Mouse (Mus musculus): ENCODE measurements around the gene Tent4b. TPM values are rescaled to one million over a fixed set of nuclear protein-coding genes. Genes with fewer than 3 reads are reported as not detected.
A peak's percentile ranks its signal among the peaks of the same experiment; 100 is the strongest.

Tent4b gene
- total and polyA plus RNA-seq, 2 experiments from 2014 or later = 3.8 to 12.4 TPM

- TF ChIP-seq EP300 (IDR thresholded peaks at IDR 0.05; ENCODE audit: low read depth) = no peak
- H3K4me3 ChIP-seq (ENCODE audit: low read depth, low read length) = no peak overlapping the region
- H3K9ac ChIP-seq (replicated peaks; ENCODE audit: low read depth, low read length) = no peak overlapping the region
- WGBS = 85% methylated on average over 8 of the region's 8 CpGs
- no peaks in the 10 kb centered on the region for H3K27me3 ChIP-seq (ENCODE audit: control insufficient read depth, insufficient read depth, low read length)
- H3K9me3 ChIP-seq (replicated peaks; ENCODE audit: control insufficient read depth, low read length) = no peaks in the 10 kb centered on the region
- H3K4me2 ChIP-seq (ENCODE audit: low read depth, low read length) = no peak overlapping the region
- no peak for ATAC-seq (ENCODE audit: insufficient read depth, low read depth)
- H3K36me3 ChIP-seq (replicated peaks; ENCODE audit: control insufficient read depth, insufficient read depth, low read length) = peaks cover 6% of the 10 kb centered on the region; the same call in 1 of the 2 replicates
- no peaks in the 10 kb centered on the region for H3K4me1 ChIP-seq (ENCODE audit: control insufficient read depth, insufficient read depth)
- no peak for DNase-seq (ENCODE audit: low spot score)
- H3K27ac ChIP-seq (ENCODE audit: low read depth) = no peak overlapping the region
Measured at GRCm38 (mm10) chr8:88177291-88177690, 21.7 kb upstream of the Tent4b start.

GRCm38 (mm10) chr8:88183121-88183520 is 15.9 kb upstream of the Tent4b start:
- DNase-seq (ENCODE audit: low spot score) = no peak
- Histone ChIP-seq H3K4me2 (ENCODE audit: low read depth, low read length) (no peak overlapping the region), H3K36me3 (replicated peaks; ENCODE audit: control insufficient read depth, insufficient read depth, low read length) (no peaks in the 10 kb centered on the region), H3K9me3 (replicated peaks; ENCODE audit: control insufficient read depth, low read length) (no peaks in the 10 kb centered on the region), H3K27me3 (ENCODE audit: control insufficient read depth, insufficient read depth, low read length) (no peaks in the 10 kb centered on the region), H3K4me1 (ENCODE audit: control insufficient read depth, insufficient read depth) (no peaks in the 10 kb centered on the region), H3K27ac (ENCODE audit: low read depth) (no peak overlapping the region), H3K9ac (replicated peaks; ENCODE audit: low read depth, low read length) (no peak overlapping the region), H3K4me3 (ENCODE audit: low read depth, low read length) (no peak overlapping the region)
- TF ChIP-seq CTCF (IDR thresholded peaks at IDR 0.05; ENCODE audit: low read depth) (no peak), EP300 (IDR thresholded peaks at IDR 0.05; ENCODE audit: low read depth) (no peak)
- ATAC-seq (ENCODE audit: insufficient read depth, low read depth) = no peak
- WGBS = 78% methylated on average over 2 of the region's 2 CpGs

DNA sequence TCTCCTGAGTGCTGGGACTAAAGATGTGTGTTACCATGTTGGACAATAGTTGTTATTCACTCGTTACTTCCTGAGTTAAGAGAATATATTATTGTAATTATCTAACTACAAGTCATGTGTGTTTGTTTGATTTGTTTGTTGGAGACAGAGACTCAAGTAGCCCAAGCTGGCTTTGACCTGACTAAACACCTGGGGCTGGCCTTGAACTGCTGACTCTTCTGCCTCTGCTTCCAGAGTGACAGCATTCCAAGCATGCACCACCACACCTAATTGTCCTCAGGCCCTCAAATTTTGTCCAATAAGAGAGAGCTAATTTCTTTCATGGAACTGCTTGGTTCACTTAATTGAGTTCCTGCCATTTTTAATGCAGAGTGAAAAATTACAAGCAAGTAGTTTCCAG is 14.1 kb upstream of the Tent4b start:
- Histone ChIP-seq H3K9me3 (replicated peaks; ENCODE audit: control insufficient read depth, low read length) (no peaks in the 10 kb centered on the region), H3K36me3 (replicated peaks; ENCODE audit: control insufficient read depth, insufficient read depth, low read length) (no peaks in the 10 kb centered on the region), H3K4me3 (ENCODE audit: low read depth, low read length) (no peak overlapping the region), H3K4me2 (ENCODE audit: low read depth, low read length) (no peak overlapping the region), H3K9ac (replicated peaks; ENCODE audit: low read depth, low read length) (no peak overlapping the region), H3K4me1 (ENCODE audit: control insufficient read depth, insufficient read depth) (no peaks in the 10 kb centered on the region), H3K27me3 (ENCODE audit: control insufficient read depth, insufficient read depth, low read length) (no peaks in the 10 kb centered on the region), H3K27ac (ENCODE audit: low read depth) (no peak overlapping the region)
- WGBS = 74% methylated on average over 1 of the region's 1 CpGs
- no peak for TF ChIP-seq EP300 (IDR thresholded peaks at IDR 0.05; ENCODE audit: low read depth)
- TF ChIP-seq CTCF (IDR thresholded peaks at IDR 0.05; ENCODE audit: low read depth) = no peak
- no peak for ATAC-seq (ENCODE audit: insufficient read depth, low read depth)
- no peak for DNase-seq (ENCODE audit: low spot score)

DNA sequence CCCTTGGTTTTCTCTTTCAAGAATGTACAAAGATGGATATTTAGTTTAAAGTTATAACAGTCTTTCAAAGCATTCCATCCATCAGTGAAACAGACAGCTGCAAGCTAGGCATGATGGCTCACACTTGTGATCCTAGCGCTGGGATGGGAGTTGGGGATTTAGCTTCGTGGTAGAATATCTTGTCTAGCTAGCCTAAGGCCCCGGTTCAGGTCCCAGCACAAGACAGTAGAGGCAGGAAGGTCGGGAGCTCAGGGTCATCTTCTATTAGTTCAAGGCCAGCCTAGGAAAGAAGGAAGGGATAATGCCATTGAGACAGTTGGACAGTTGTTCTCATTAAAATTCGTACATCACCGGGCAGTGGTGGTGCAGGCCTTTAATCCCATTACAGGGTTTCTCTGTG is 13.3 kb upstream of the Tent4b start:
- no peak for TF ChIP-seq CTCF (IDR thresholded peaks at IDR 0.05; ENCODE audit: low read depth)
- no peak for TF ChIP-seq EP300 (IDR thresholded peaks at IDR 0.05; ENCODE audit: low read depth)
- H3K4me2 ChIP-seq (ENCODE audit: low read depth, low read length) = no peak overlapping the region
- no peak for DNase-seq (ENCODE audit: low spot score)
- no peaks in the 10 kb centered on the region for H3K9me3 ChIP-seq (replicated peaks; ENCODE audit: control insufficient read depth, low read length)
- no peak overlapping the region for H3K4me3 ChIP-seq (ENCODE audit: low read depth, low read length)
- H3K27ac ChIP-seq (ENCODE audit: low read depth) = no peak overlapping the region
- no peaks in the 10 kb centered on the region for H3K4me1 ChIP-seq (ENCODE audit: control insufficient read depth, insufficient read depth)
- 82% methylated on average over 6 of the region's 6 CpGs for WGBS
- H3K9ac ChIP-seq (replicated peaks; ENCODE audit: low read depth, low read length) = no peak overlapping the region
- no peak for ATAC-seq (ENCODE audit: insufficient read depth, low read depth)
- no peaks in the 10 kb centered on the region for H3K36me3 ChIP-seq (replicated peaks; ENCODE audit: control insufficient read depth, insufficient read depth, low read length)
- no peaks in the 10 kb centered on the region for H3K27me3 ChIP-seq (ENCODE audit: control insufficient read depth, insufficient read depth, low read length)

GRCm38 (mm10) chr8:88197328-88197727 is 1.7 kb upstream of the Tent4b start:
- Histone ChIP-seq H3K9me3 (replicated peaks; ENCODE audit: control insufficient read depth, low read length) (no peaks in the 10 kb centered on the region), H3K36me3 (replicated peaks; ENCODE audit: control insufficient read depth, insufficient read depth, low read length) (no peaks in the 10 kb centered on the region), H3K27ac (ENCODE audit: low read depth) (peak overlapping the region; percentile 81), H3K4me3 (ENCODE audit: low read depth, low read length) (no peak overlapping the region), H3K4me1 (ENCODE audit: control insufficient read depth, insufficient read depth) (peaks cover 11% of the 10 kb centered on the region; the same call in 1 of the 2 replicates), H3K27me3 (ENCODE audit: control insufficient read depth, insufficient read depth, low read length) (no peaks in the 10 kb centered on the region), H3K4me2 (ENCODE audit: low read depth, low read length) (no peak overlapping the region), H3K9ac (replicated peaks; ENCODE audit: low read depth, low read length) (no peak overlapping the region)
- 14% methylated on average over 3 of the region's 3 CpGs for WGBS
- TF ChIP-seq CTCF (IDR thresholded peaks at IDR 0.05; ENCODE audit: low read depth) (no peak), EP300 (IDR thresholded peaks at IDR 0.05; ENCODE audit: low read depth) (no peak)
- DNase-seq (ENCODE audit: low spot score) = peak; percentile 87
- peak; percentile 37; the same call in 1 of the 2 replicates for ATAC-seq (ENCODE audit: insufficient read depth, low read depth)

- Histone ChIP-seq H3K9ac (replicated peaks; ENCODE audit: low read depth, low read length) (peak overlapping the region; percentile 84), H3K36me3 (replicated peaks; ENCODE audit: control insufficient read depth, insufficient read depth, low read length) (no peaks in the 10 kb centered on the region), H3K27me3 (ENCODE audit: control insufficient read depth, insufficient read depth, low read length) (no peaks in the 10 kb centered on the region), H3K4me3 (ENCODE audit: low read depth, low read length) (peak overlapping the region; percentile 94), H3K4me2 (ENCODE audit: low read depth, low read length) (peak overlapping the region; percentile 89), H3K27ac (ENCODE audit: low read depth) (peak overlapping the region; percentile 99), H3K9me3 (replicated peaks; ENCODE audit: control insufficient read depth, low read length) (no peaks in the 10 kb centered on the region), H3K4me1 (ENCODE audit: control insufficient read depth, insufficient read depth) (peaks cover 11% of the 10 kb centered on the region; the same call in 1 of the 2 replicates)
- WGBS = under 1% methylated on average over 10 of the region's 10 CpGs
- TF ChIP-seq CTCF (IDR thresholded peaks at IDR 0.05; ENCODE audit: low read depth) (no peak), EP300 (IDR thresholded peaks at IDR 0.05; ENCODE audit: low read depth) (no peak)
- no peak for ATAC-seq (ENCODE audit: insufficient read depth, low read depth)
- DNase-seq (ENCODE audit: low spot score) = peak; percentile 49
Measured at GRCm38 (mm10) chr8:88198551-88198944, 465 bp upstream of the Tent4b start.
